Mouse (Mus musculus) embryo, embryonic 9.5 days (tissue): ENCODE results near the gene Olfr710.
"Not testable (repeated sequence)": the region's sequence is repeated elsewhere in the genome, so short reads cannot be mapped to it uniquely, and the experiment has no call there.

Experiments used
- DNase-seq: peaks from one replicate; pipeline ENCODE4 v3.0.0-alpha.2; 2017; ENCODE audit errors: extremely low spot score

The Olfr710 gene

DNA sequence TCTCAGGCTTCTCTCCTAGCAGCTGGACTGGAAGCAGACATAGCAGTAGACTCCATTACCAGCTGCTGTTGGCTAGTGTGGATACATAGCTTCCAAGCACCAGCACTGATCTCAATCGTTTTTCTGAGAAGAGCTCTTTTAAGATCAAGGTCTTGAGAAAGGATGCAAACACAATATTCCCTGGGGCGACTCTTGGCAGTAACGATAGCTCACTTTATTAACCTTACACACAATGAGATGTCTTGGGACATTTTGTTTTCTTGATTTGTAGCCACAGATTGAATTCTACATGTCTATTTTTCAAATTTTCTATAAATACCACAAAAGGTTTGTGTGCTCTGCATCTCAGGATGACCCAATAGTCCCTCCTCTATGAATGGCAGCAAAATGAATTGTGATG, at the start of gene Olfr710:
Olfr710 (minus strand) TSS at position 101 of the 400 bp plus-strand sequence.
- no peak for DNase-seq

DNA sequence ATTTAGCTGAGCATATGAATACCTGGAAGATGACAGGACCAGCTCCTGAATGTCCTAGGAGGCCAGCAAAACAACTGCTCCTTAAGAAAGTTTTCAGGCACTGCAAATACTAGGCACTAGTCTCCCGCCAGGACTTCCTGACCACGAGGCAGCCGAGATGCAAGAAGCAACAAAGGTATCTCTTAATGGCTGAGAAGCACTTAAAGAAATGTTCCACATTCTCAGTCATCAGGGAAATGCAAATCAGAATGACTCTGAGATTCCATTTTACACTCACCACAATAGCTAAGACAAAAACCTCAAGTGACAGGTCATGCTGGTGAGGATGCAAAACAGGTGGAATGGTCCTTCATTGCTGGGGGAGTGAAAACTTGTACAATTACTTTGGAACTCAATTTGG, 37.1 kb upstream of the Olfr710 start:
- DNase-seq, result no peak

DNA sequence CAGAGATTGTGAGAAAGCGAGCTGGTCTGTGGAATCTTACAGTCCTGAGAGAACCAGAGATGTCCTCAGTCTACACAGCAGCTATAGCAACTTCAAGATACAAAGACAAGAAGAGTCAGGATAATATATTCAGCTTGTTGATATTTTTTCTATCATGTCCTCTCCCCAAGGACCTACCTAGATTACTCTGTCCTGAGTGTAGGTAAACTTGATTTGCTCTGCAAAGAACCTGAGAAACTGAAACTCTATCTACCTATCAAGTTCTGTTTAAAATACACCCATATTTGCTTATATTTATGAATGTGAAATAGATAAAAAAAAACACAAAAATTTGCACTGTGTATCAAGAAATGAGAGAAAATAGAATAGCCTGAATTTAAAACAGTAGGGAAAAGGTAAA, 27.2 kb upstream of the Olfr710 start, which contains the start of gene Olfr711:
Olfr711 (minus strand) TSS at position 101 of the 400 bp plus-strand sequence.
- DNase-seq, result no peak

DNA sequence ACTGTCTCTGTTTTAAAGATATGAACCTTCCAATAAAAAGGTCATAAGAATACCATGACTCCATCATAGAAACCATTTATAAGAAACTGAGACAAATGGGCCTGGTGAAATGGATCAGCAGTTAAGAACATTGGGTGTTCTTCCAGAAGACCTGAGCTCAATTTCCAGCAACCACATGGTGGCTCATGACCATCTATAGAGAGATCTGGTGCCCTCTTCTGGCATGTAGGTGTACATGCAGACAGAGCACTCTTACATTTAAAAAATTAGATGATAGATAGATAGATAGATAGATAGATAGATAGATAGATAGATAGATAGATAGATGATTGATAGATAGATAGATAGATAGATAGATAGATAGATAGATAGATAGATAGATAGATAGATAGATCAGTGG, 19.4 kb upstream of the Olfr710 start:
- DNase-seq, result not testable (repeated sequence)

DNA sequence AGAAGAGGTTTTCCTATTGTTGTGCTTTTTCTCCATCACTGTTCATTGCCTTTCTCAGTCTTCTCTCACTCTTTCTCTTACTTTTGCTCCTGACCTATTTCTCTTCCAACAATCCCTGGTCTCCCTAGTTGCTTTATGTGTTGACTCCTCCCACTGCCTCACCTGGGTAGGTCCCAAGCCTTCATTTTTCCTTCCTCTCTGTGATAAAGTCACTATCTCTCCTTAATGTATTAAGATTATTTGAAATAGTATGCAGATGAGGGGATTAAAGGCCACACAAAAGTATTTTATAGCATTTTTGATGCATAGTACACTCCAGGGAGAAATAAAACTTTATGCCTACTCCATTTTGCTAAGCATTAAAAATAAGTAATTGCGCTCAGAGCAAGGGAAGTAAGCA, 15.7 kb upstream of the Olfr710 start, which contains the start of gene Olfr6:
Olfr6 (minus strand) TSS at position 101 of the 400 bp plus-strand sequence.
- no peak for DNase-seq

DNA sequence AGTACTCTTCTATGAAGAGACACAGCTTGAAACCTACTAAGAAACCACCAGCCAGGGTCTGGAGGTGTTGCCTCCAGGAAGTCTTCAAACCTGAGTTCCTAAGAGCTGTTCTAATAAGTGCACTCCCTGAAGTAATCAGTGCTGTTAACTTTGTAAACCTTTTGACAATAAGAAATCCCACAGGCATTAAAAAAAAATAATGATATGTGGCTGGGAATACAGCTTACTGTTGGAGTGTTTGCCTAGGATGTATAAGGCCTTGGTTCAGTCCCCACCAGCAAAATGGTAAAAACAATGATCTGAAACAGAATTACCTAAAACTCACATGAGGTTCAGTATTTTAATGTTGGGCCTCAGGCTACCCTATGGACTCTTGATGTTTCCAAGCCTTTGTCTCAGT, 16.0 kb downstream of the Olfr710 start, which contains the start of gene Olfr709-ps1:
Olfr709-ps1 (minus strand) TSS at position 101 of the 400 bp plus-strand sequence.
- no peak for DNase-seq

DNA sequence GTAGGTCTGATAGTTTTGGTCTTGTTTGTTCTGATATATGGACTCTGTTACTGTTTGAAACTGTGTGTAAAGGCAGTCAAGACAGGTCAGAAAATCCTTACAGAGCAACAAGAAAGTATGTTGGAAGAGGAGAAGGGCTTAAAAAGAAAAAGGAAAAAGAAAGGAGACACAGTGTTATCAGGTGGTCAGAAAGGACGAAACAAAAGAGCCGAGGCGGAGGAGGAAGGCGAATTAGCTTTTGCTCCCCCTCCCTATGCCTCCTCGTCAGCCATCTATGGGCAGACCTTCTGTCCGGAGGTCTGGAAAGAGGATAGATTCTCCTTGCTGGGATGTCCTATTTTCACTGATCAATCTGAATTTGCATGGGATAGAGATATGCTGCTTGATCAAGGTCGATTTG, 27.2 kb downstream of the Olfr710 start:
- not testable (repeated sequence) for DNase-seq

DNA sequence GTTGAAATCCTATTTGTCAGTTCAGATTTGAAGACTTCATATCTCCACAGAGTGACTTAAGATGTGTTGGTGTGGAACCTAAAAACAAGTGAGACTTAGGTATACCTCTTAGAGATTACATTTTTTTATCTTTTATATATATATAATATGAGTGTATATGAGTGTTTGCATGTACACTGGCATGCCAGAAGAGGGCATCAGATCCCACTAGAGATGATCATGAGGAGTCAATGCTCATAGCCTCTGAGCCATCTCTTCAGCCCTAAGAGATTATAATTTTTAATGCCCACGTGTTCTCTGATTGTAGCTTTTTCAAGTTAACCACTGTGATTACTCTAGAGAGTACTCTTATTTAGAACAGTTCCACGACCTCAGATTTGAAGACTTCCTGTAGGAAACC, 40.4 kb downstream of the Olfr710 start, which contains the start of gene Olfr1532-ps1:
Olfr1532-ps1 (plus strand) TSS at position 326 of the 400 bp plus-strand sequence.
- no peak for DNase-seq

DNA sequence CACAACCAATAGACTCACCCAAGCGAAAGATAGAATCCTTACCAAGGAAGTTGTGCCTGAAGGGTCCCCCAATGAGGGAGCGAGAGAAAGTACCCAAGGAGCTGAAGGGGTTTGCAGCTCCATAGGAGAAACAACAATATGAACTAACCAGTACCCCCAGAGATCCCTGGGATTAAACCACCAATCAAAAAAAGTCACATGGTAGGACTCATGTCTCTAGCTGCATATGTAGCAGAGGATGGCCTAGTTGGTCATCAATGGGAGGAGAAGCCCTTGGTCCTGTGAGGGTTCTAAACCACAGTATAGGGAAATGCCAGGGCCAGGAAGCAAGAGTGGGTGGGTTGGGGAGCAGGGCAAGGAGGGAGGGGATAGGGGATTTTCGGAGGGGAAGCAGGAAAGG, 47.0 kb downstream of the Olfr710 start, which contains the start of gene Olfr707:
Olfr707 (minus strand) TSS at position 101 of the 400 bp plus-strand sequence.
- not testable (repeated sequence) for DNase-seq
